Mouse (Mus musculus): ENCODE measurements around the gene Cog3.

Gene Cog3

DNA sequence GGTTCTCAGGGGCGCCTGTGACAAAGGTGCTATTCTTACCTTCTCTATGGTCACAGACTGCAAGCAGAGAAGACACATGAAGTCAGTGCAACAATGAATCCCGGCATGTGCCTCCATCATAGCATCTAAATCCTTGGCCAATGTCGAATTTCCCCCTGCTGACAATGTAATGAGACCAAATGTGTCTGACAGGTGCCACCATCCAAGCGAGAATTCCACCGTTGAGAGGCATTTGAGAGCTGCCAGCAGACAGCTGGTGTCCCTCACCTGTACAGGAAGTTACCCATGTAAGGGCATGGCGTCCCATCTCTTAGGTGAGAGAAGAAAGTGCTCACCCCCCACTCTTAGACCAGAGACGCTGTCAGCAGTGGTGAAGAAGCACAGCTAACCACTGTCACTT, 4.1 kb upstream of the Cog3 start:
- DNase-seq, result peak; percentile 80 to 89

- DNase-seq, result no peak
Measured at GRCm38 (mm10) chr14:75757821-75758220, 3.5 kb upstream of the Cog3 start.

DNA sequence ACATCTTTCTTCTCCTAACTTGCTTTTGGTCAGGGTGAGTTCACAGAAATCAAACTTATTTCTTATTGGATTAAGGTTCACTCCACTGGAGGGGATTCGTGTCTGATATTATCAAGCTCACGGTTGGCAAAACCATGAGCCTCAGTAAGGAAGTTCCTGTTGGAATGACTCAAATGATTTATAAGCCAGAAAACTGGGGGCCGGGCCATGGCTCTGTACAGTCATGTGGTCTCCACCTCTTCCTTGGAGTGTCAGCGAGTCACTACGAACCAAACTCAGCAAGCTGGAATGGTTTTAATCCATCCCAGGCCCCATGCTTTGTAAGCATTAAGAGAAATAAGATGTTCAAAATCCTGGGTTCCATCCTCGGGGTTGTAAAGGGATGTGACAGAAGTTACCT, 2.7 kb upstream of the Cog3 start:
- no peak for DNase-seq

DNA sequence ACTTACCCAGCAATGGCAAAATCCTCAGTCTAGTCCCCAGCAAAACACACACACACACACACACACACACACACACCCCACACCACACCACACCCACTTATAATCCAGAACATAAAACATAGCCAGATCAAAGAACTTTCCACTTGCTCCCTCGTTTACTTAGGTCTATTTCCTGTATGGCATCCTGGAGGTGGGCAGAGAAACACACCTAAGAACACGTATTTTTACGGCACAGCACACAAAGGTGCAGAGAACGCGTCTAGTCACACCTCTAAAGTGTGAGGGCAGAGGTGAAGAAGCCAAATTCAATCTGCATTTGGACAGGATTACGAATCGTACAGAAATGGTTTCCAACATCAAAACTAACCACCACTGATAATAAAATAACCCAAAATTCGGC, 1.1 kb downstream of the Cog3 start:
- DNase-seq, result no peak

- DNase-seq, result no peak
Measured at GRCm38 (mm10) chr14:75751040-75751439, 3.3 kb downstream of the Cog3 start.

- no peak for DNase-seq
Measured at GRCm38 (mm10) chr14:75749123-75749522, 5.2 kb downstream of the Cog3 start.

DNA sequence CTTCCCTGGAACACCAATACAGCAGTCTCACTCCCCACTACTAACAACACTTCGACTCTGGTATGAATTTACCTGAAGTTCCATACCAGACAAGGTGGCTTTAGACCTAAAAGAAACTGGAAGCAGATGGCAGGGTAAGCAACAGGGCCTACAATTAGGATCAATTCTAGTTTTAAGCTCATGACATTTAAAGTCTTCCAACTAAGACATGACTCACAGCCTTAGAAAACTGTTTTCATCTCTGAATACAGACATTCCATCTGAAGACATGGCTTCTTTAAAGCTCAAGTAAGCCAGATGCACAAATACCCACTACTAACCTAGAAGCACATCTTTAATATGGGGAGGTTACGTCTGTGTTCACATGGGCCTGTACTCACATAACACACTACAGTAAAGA, 6.4 kb downstream of the Cog3 start:
- no peak for DNase-seq

GRCm38 (mm10) chr14:75741904-75742303, 12.4 kb downstream of the Cog3 start:
- DNase-seq, result no peak

- no peak for DNase-seq
Measured at GRCm38 (mm10) chr14:75735597-75735996, 18.7 kb downstream of the Cog3 start.

- DNase-seq, result no peak
Measured at GRCm38 (mm10) chr14:75732631-75733030, 21.7 kb downstream of the Cog3 start.

DNA sequence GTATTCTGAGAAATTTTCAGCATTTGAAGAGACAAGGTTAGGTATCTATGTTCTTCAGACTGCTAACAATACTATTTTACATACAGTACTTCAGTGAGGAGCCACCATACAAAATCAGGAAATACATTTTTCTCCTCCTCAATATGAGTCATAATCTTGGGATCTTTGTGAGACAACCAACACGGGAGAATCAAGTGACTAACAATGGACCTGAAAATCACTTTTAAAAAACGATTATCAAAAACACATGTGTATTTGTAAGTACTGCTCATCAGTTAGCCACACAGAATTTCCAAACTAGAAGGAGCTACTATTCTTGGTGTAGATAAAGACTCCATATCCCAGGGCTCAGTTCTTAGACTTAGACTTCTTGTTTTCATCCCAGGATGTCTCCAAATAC, 23.0 kb downstream of the Cog3 start:
- DNase-seq, result no peak

DNA sequence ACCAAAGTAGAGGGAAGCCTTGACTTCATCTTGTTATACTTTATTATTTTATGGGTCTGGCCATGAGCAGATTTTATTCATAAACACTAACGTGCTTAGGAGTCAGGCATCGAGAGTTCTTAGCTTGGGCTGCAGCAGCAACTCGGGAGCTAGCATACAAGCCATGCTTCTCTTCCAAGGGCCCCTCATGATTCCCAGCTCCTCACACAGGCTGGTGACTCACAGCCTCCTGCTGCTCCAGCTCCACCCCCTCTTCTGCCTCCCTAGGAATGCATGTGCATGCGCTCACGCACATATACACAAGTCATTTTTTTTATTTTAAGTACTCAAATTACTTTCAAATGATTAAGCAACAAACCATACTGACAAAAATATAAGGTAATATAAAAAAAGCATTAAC, 26.2 kb downstream of the Cog3 start:
- no peak for DNase-seq

DNA sequence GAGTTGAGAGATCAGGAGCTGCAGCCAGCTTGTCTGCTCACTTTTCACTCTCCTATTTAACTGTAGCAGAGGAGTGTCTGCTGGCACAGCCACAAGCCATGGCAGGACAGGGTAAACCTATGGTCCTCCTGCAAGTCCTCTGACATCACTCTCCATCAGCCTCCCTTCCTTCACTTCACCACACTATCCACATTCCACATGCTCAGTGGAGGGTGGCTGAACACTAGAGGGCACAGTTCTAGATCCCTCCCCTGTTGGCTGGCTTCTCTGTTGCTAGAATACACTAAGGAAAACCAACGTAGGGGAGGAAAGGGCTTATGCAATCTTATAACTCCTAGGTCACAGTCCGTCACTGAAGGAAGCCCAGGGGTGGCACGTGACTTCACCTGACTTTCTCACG, 27.3 kb downstream of the Cog3 start:
- DNase-seq, result peak; percentile 19 to 21

- no peak for DNase-seq
Measured at GRCm38 (mm10) chr14:75722816-75723215, 31.5 kb downstream of the Cog3 start.

- DNase-seq, result peak; percentile 48 to 67
Measured at GRCm38 (mm10) chr14:75721977-75722563, 32.2 kb downstream of the Cog3 start.

DNA sequence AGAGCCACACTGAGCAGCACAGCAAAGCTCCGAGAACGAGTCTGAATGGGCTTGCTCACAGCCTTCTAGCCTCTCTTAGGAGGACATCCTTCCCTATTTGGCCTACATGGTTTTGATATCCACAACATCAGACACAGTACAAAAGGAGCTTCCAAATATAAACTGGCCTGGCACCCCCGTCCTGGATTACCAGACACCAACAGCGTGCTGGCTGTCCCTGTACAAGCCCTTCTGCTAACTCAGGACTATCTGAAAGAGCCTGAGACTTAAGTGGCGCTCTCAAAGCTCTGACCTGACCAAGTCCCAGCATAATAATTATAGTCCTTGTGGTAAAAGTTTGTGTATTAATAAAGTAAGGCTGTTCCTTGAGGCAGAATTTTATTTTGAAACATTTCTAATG, 34.2 kb downstream of the Cog3 start:
- no peak for DNase-seq

GRCm38 (mm10) chr14:75716410-75716809, 37.9 kb downstream of the Cog3 start:
- no peak for DNase-seq

DNA sequence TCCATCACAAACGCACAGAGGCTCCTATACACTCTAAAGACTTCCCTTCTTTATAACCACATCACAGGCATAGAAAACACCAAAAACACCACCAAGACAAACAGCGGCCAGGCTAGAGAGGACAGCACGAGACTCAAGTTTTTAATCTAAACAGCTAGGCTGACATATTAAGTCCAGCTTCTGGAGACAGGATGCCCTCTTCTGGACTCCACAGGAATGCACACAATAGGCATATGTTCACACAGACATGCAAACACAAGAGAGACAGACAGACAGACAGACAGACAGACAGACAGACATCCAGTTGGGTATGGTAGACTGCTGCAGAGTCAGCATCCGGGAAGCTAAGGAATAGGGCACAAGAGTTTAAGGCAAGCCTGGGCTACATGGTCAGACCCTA, 40.7 kb downstream of the Cog3 start:
- no peak for DNase-seq

GRCm38 (mm10) chr14:75712687-75713086, 41.6 kb downstream of the Cog3 start:
- DNase-seq, result no peak

DNA sequence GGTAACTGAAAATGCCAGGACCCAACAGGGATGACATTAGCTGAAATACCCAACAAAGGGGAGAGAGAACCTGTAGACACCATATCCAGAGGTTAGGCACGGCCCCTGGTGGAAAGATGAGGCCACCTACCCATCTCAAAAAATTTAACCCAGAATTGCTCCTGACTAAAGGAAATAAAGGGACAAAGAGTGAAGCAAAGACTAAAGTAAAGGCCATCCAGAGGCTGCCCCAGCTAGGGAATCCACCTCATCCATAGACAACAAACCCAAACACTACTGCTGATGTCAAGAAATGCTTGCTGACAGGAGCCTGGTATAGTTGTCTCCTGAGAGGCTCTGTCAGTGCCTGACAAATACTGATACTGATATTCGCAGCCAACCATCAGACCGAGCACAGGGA, 42.6 kb downstream of the Cog3 start:
- DNase-seq, result no peak

DNA sequence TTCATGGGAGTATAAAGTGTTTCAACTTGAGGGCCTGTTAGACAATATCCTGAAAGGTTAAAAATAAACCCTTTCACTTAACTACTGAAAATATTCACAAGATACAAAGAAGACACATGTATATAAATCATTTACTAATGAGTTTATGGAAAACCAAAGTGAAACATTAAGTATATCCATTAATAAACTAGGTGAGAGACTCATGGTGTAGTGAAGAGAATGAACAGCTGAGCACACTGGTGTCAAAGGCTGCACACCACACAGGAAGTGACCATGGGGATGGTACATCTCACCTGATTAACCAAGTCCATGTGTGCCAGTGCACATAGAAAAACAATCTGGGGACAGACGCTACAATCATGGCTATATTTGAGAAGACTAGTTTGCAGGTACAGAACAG, 45.3 kb downstream of the Cog3 start:
- DNase-seq, result no peak

DNA sequence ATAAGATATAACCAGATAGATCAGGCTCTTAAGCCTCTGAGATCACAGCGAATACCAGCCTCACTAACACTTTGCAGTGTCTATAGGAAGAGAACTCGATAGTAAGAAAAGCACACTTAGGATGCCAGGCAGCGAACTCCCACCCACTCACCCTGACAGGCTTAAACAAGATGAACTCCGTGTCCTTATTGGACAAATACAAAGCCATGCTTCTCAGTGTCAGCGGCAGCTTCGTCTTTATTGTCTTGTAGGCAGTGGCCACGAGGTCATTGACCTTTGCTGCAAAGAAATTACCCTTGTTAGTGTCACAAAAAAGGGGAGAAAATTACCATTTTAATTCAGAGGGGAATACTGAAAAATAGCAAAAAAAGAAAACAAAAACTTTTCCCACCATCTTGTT, 46.5 kb downstream of the Cog3 start:
- DNase-seq, result no peak

DNA sequence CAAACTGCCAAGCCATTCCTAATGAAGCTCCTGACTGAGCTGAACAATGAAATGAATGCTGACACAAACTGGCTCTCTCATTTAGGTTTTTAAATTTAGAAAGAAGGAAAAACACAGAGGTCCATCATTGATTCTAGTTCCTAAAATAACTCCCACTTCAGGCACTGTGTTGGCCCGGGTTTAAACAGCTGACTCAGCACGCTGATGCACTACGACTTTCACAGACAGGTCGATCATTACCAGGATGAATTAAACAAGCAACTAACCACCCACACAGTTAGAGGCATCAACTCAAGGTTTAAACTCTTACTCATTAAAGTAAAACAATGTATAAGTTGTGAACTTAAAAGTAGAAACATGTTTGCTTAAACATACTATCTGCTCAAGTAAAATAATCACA, 47.7 kb downstream of the Cog3 start:
- DNase-seq, result no peak

DNA sequence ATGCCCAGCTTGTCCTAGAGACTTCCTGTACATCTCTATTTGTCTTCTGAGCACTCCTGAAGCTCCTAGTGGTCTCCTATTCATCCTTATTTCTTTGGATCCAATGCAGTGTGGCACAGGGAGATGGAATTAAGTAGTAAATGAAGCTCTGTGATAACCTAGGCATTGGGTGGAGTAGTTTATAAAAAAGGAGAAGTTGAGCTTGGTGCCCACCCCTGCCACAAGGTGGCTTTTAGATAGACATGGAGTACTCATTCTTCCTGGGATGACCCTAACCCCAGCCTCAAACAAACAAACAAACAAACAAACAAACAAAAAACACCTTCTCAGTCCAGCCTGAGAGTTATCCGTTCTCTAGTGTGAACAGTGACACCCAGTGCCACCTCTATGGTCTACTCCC, 56.4 kb downstream of the Cog3 start:
- DNase-seq, result no peak

DNA sequence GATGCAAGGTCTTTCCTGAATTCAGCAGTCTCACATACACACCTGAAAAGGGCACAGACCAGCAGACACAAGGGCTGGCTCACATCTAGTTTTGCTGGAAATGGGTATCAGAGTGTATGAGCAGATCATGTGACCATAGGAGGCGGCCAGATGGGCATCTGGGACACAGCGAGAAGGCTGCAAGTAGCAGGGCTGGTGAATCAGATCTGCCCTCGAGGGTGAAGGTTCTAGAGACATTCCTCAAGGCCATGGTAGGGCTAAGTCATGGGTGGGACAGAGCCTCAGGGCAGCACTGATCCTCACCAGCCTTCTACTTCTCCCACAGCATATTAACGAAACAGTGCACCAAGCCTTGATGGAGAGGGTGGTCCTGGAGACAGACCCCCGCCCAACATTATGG, 58.2 kb downstream of the Cog3 start:
- DNase-seq, result no peak

DNA sequence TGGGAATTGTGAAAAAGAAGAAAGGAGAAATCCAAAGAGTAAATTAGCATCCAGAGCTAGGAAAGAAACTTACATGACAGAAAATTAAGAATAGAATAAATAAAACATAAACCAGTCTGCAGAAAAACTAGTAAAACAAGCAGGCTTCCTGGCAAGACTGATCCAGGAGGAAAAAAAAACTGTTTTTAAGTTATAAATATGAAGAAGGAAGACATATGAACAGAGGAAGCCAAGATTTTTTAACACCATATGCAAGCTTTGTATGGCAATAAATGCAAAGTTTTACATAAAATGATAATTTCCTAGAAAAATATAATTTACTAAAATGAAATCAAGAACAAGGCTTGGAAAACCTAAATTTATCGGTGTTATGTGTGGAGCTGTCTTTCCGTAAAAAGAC, 63.9 kb downstream of the Cog3 start:
- no peak for DNase-seq
